Mouse (Mus musculus): ENCODE measurements at regions not wholly inside any gene's neighbourhood (a gene's known extent, or its start where the extent isn't known, plus 50 kb on each side); places are given as distances from the start of the nearest gene placed in this dataset.

GRCm38 (mm10) chr4:131239132-131239531, 294.9 kb downstream of the Matn1 start:
- H3K36me3 ChIP-seq (replicated peaks in 1 of 2; ENCODE audit: control insufficient read depth in 1 of 2, insufficient read depth in 1 of 2, low read length in 1 of 2), result no peaks in the 10 kb centered on the region
- no peaks in the 10 kb centered on the region for H3K9me3 ChIP-seq (replicated peaks; ENCODE audit: low read length)
- no peak overlapping the region for H3K9ac ChIP-seq (ENCODE audit: insufficient read depth, low read depth)
- H3K4me1 ChIP-seq (ENCODE audit: control insufficient read depth in 1 of 2, insufficient read depth in 2 of 2), result peaks cover 0 to 4% of the 10 kb centered on the region in 2 experiments; a peak in 1 of 4 replicates
- TF ChIP-seq E2F4 (IDR thresholded peaks at IDR 0.05; ENCODE audit: insufficient replicate concordance, low read depth, low read length) (no peak), SIN3A (IDR thresholded peaks at IDR 0.05; ENCODE audit: low read length) (no peak), MXI1 (IDR thresholded peaks at IDR 0.05; ENCODE audit: low read depth, low read length) (no peak), USF1 (IDR thresholded peaks at IDR 0.05; ENCODE audit: low read depth, low read length) (no peak), PAX5 (IDR thresholded peaks at IDR 0.05; ENCODE audit: low read length) (no peak), ZC3H11A (IDR thresholded peaks at IDR 0.05; ENCODE audit: low read depth, low read length) (no peak), CTCF (conservative IDR thresholded peaks at IDR 0.05 in 1 of 2, IDR thresholded peaks at IDR 0.05 in 1 of 2; ENCODE audit: low read depth in 2 of 2, low read length in 2 of 2) (peak in 1 of 2 experiments; percentile 52; a peak in 2 of 4 replicates), TCF12 (IDR thresholded peaks at IDR 0.05; ENCODE audit: low read depth, low read length) (no peak), MYC (IDR thresholded peaks at IDR 0.05; ENCODE audit: low read depth, low read length) (no peak), BHLHE40 (IDR thresholded peaks at IDR 0.05; ENCODE audit: low read depth, low read length) (no peak), MAFK (IDR thresholded peaks at IDR 0.05; ENCODE audit: insufficient replicate concordance, low read length) (no peak), JUN (IDR thresholded peaks at IDR 0.05; ENCODE audit: insufficient read depth, low read depth, low read length) (no peak), EP300 (IDR thresholded peaks at IDR 0.05; ENCODE audit: low read length) (no peak), JUND (conservative IDR thresholded peaks at IDR 0.05; ENCODE audit: low read depth, low read length) (no peak), ETS1 (conservative IDR thresholded peaks at IDR 0.05; ENCODE audit: low read depth, low read length) (no peak), ELF1 (IDR thresholded peaks at IDR 0.05; ENCODE audit: low read depth, low read length) (no peak), RAD21 (IDR thresholded peaks at IDR 0.05; ENCODE audit: low read depth, low read length) (peak; percentile 21), MAZ (IDR thresholded peaks at IDR 0.05; ENCODE audit: low read depth, low read length) (no peak), POLR2AphosphoS2 (IDR thresholded peaks at IDR 0.05; ENCODE audit: low read depth, low read length) (no peak), MAX (IDR thresholded peaks at IDR 0.05; ENCODE audit: low read length) (no peak), SMC3 (IDR thresholded peaks at IDR 0.05; ENCODE audit: low read depth, low read length) (peak; percentile 60)
- peaks cover 90% of the 10 kb centered on the region for H3K27me3 ChIP-seq (replicated peaks)
- H3K27ac ChIP-seq (ENCODE audit: insufficient read depth, low read depth), result no peak overlapping the region
- H3K4me3 ChIP-seq (replicated peaks in 1 of 3; ENCODE audit: low read depth in 2 of 3, low read length in 2 of 3, poor library complexity in 1 of 3), result no peak overlapping the region
- H3K4me2 ChIP-seq (ENCODE audit: insufficient read depth, low read depth, poor library complexity, severe bottlenecking), result no peak overlapping the region
- H3K79me2 ChIP-seq (replicated peaks; ENCODE audit: control insufficient read depth, extremely low read depth, insufficient read depth, poor library complexity, severe bottlenecking), result no peaks in the 10 kb centered on the region
- in situ Hi-C loops (cut with MboI; ENCODE audit: low pct_ligation_motif_present, low pct_unique_long_range_greater_than_20kb, low sequenced_read_pairs) (no loop called here), dilution Hi-C loops (cut with MboI; ENCODE audit: extremely low pct_ligation_motif_present, extremely low pct_unique_long_range_greater_than_20kb, low sequenced_read_pairs) (no loop called here)
- DNase-seq (ENCODE audit: extremely low read depth), result no peak

GRCm38 (mm10) chr4:131240457-131240856, 296.3 kb downstream of the Matn1 start:
- dilution Hi-C loops (cut with MboI; ENCODE audit: extremely low pct_ligation_motif_present, extremely low pct_unique_long_range_greater_than_20kb, low sequenced_read_pairs), result no loop called here

More at GRCm38 (mm10) chr4:131240457-131240856, 296.3 kb downstream of the Matn1 start:
- Histone ChIP-seq H3K4me2 (ENCODE audit: insufficient read depth, low read depth, poor library complexity, severe bottlenecking) (no peak overlapping the region), H3K9me3 (replicated peaks; ENCODE audit: low read length) (no peaks in the 10 kb centered on the region), H3K79me2 (replicated peaks; ENCODE audit: control insufficient read depth, extremely low read depth, insufficient read depth, poor library complexity, severe bottlenecking) (no peaks in the 10 kb centered on the region), H3K27me3 (replicated peaks) (peaks cover 92% of the 10 kb centered on the region), H3K27ac (ENCODE audit: insufficient read depth, low read depth) (no peak overlapping the region), H3K4me3 (replicated peaks in 1 of 3; ENCODE audit: low read depth in 2 of 3, low read length in 2 of 3, poor library complexity in 1 of 3) (no peak overlapping the region), H3K4me1 (ENCODE audit: control insufficient read depth in 1 of 2, insufficient read depth in 2 of 2) (peaks cover 0 to 4% of the 10 kb centered on the region in 2 experiments; a peak in 1 of 4 replicates), H3K9ac (ENCODE audit: insufficient read depth, low read depth) (no peak overlapping the region), H3K36me3 (replicated peaks in 1 of 2; ENCODE audit: control insufficient read depth in 1 of 2, insufficient read depth in 1 of 2, low read length in 1 of 2) (no peaks in the 10 kb centered on the region)
- in situ Hi-C loops (cut with MboI; ENCODE audit: low pct_ligation_motif_present, low pct_unique_long_range_greater_than_20kb, low sequenced_read_pairs), result loop anchor here (10.0 kb wide), 1 partner anchor 286 kb away; no protein-coding TSS in a partner anchor
- peak; percentile 75 for TF ChIP-seq HCFC1 (IDR thresholded peaks at IDR 0.05; ENCODE audit: low read depth, low read length)
- TF ChIP-seq SMC3 (IDR thresholded peaks at IDR 0.05; ENCODE audit: low read depth, low read length), result no peak
- TF ChIP-seq RAD21 (IDR thresholded peaks at IDR 0.05; ENCODE audit: low read depth, low read length), result no peak
- peak; percentile 32 for TF ChIP-seq USF2 (conservative IDR thresholded peaks at IDR 0.05; ENCODE audit: low read depth, low read length)
- TF ChIP-seq IRF4 (IDR thresholded peaks at IDR 0.05; ENCODE audit: low read depth, low read length), result no peak
- no peak for TF ChIP-seq MEF2A (IDR thresholded peaks at IDR 0.05; ENCODE audit: borderline replicate concordance, low read depth, low read length)
- no peak for TF ChIP-seq ZNF384 (IDR thresholded peaks at IDR 0.05; ENCODE audit: low read depth, low read length)
- TF ChIP-seq JUND (conservative IDR thresholded peaks at IDR 0.05; ENCODE audit: low read depth, low read length), result no peak
- TF ChIP-seq CTCF (conservative IDR thresholded peaks at IDR 0.05 in 1 of 2, IDR thresholded peaks at IDR 0.05 in 1 of 2; ENCODE audit: low read depth in 2 of 2, low read length in 2 of 2), result no peak
- no peak for TF ChIP-seq ZC3H11A (IDR thresholded peaks at IDR 0.05; ENCODE audit: low read depth, low read length)
- TF ChIP-seq ETS1 (conservative IDR thresholded peaks at IDR 0.05; ENCODE audit: low read depth, low read length), result no peak
- no peak for TF ChIP-seq POLR2AphosphoS2 (IDR thresholded peaks at IDR 0.05; ENCODE audit: low read depth, low read length)
- TF ChIP-seq USF1 (IDR thresholded peaks at IDR 0.05; ENCODE audit: low read depth, low read length), result peak; percentile 57
- no peak for DNase-seq (ENCODE audit: extremely low read depth)

All from CH12.LX (cell line).